ENCODE assay signal across 10 mouse cellular contexts in genomic region chr6:55717209-55717608, GRCm38 (mm10). TPM values are rescaled to one million over a fixed set of nuclear protein-coding genes. Genes with fewer than 3 reads are reported as not detected.
A peak's percentile ranks its signal among the peaks of the same experiment; 100 is the strongest.
DNase-seq lines count a peak whose midpoint lies in the region; ATAC-seq and TF ChIP-seq lines count a peak whose summit lies in the region.
"Had no signal": no experiment of that assay in that cellular context is flagged by ENCODE, and none has a peak within 500 bp of the region (broad histone marks: within the 10 kb centered on the region; RNA-seq: fewer than 3 reads in every experiment).

No protein-coding gene starts in this region.

- H3K9me3 ChIP-seq in liver, embryonic 13.5 days (replicated peaks): no peaks in the 10 kb centered on the region
- H3K9me3 ChIP-seq: embryonic facial prominence, embryonic 15.5 days had no signal

- H3K27me3 ChIP-seq in cerebellum, adult 2 months (ENCODE audit: control insufficient read depth, insufficient read depth, low read length): no peaks in the 10 kb centered on the region
- H3K27me3 ChIP-seq in liver, embryonic 13.5 days: no peaks in the 10 kb centered on the region
- H3K27me3 ChIP-seq: embryonic facial prominence, embryonic 15.5 days had no signal

- no peak overlapping the region for H3K27ac ChIP-seq in cerebellum, adult 2 months (ENCODE audit: insufficient read depth, low read length)
- no peak overlapping the region for H3K27ac ChIP-seq in liver, embryonic 13.5 days
- H3K27ac ChIP-seq: embryonic facial prominence, embryonic 15.5 days had no signal

- TF ChIP-seq POLR2A in cerebellum, adult 2 months (IDR thresholded peaks at IDR 0.05; ENCODE audit: borderline replicate concordance, insufficient read depth, low read length): no peak

- no peak overlapping the region for H3K4me3 ChIP-seq in cerebellum, adult 2 months (replicated peaks; ENCODE audit: insufficient read depth, low read depth, low read length)
- H3K4me3 ChIP-seq in liver, embryonic 13.5 days (replicated peaks): no peak overlapping the region
- H3K4me3 ChIP-seq: embryonic facial prominence, embryonic 15.5 days had no signal

- peak; percentile 49; the same call in 1 of the 2 replicates for TF ChIP-seq CTCF in cerebellum, adult 2 months (IDR thresholded peaks at IDR 0.05; ENCODE audit: borderline replicate concordance, insufficient read depth, low read depth, low read length)

- H3K36me3 ChIP-seq in liver, embryonic 13.5 days: no peaks in the 10 kb centered on the region
- H3K36me3 ChIP-seq: embryonic facial prominence, embryonic 15.5 days had no signal

- no peak overlapping the region for H3K4me2 ChIP-seq in liver, embryonic 13.5 days
- H3K4me2 ChIP-seq: embryonic facial prominence, embryonic 15.5 days had no signal

- H3K9ac ChIP-seq in liver, embryonic 13.5 days: no peak overlapping the region
- H3K9ac ChIP-seq: embryonic facial prominence, embryonic 15.5 days had no signal

- no peak for ATAC-seq in liver, embryonic 13.5 days (ENCODE audit: low read depth)
- ATAC-seq in erythroid progenitor cell, adult 5-6 weeks (replicated peaks; ENCODE audit: low FRiP score, poor library complexity, severe bottlenecking): no peak

- DNase-seq in ovary, postnatal 10 days (ENCODE audit: low spot score): peak; percentile 9
- DNase-seq in ovary, adult 18-20 months (ENCODE audit: low spot score): no peak
- DNase-seq in cerebellum, adult 2 months: peak; percentile 37 to 52
- DNase-seq in gastrocnemius, postnatal 10 days: peak; percentile 65
- DNase-seq in kidney, postnatal 14 days: peak; percentile 51
- DNase-seq in liver, embryonic 13.5 days: peak; percentile 9
- DNase-seq in retina, postnatal 7 days (ENCODE audit: low read depth, low spot score): peak; percentile 5

- H3K4me1 ChIP-seq in cerebellum, adult 2 months (ENCODE audit: control insufficient read depth, insufficient read depth, low read length): no peaks in the 10 kb centered on the region
- no peaks in the 10 kb centered on the region for H3K4me1 ChIP-seq in liver, embryonic 13.5 days (replicated peaks)
- H3K4me1 ChIP-seq: embryonic facial prominence, embryonic 15.5 days had no signal

- 19% methylated on average over 5 of the region's 5 CpGs for WGBS in cerebellum, adult 2 months
- 20% methylated on average over 5 of the region's 5 CpGs for WGBS in liver, embryonic 13.5 days (ENCODE audit: insufficient replicate concordance)

RNA-seq across cellular contexts. Expression of gene Neurod6, which starts 36.1 kb away (rescaled TPM):
- 5.3 and 5.6 TPM in 2 replicates for polyA plus RNA-seq in cerebellum, adult 2 months (2012; rRNA removed)
- under 1 TPM; 0.12 to 0.16 TPM for total RNA-seq in gastrocnemius, postnatal 10 days (2021)
- 0.05 and 0.07 TPM in 2 replicates for polyA plus RNA-seq in liver, embryonic 13.5 days (2015; fragmentation: Nextera tagmentation; extraction: Ambion mirVana)
- not detected in 2 replicates for total RNA-seq in erythroid progenitor cell, adult 5-6 weeks (2015; ENCODE audit: low replicate concordance)
- total RNA-seq in erythroid progenitor cell, adult 5-6 weeks (2017; ENCODE audit: low replicate concordance): not detected in 2 replicates
- total RNA-seq: neutrophil, adult 5-6 weeks had no signal
